ENCODE assay signal across 21 mouse cellular contexts in genomic region chr2:115338178-115338577, GRCm38 (mm10).
A peak's percentile ranks its signal among the peaks of the same experiment; 100 is the strongest.
DNase-seq lines count a peak whose midpoint lies in the region; ATAC-seq lines count a peak whose summit lies in the region.
"Had no signal": no experiment of that assay in that cellular context is flagged by ENCODE, and none has a peak within 500 bp of the region (broad histone marks: within the 10 kb centered on the region; RNA-seq: fewer than 3 reads in every experiment).

No protein-coding gene starts in this region.

- 23% methylated on average over 7 of the region's 7 CpGs for WGBS in kidney, embryonic 14.5 days
- WGBS in kidney, embryonic 16.5 days, result 25% methylated on average over 7 of the region's 7 CpGs
- whole genome bisulfite sequencing in embryonic facial prominence, embryonic 11.5 days, result 25% methylated on average over 7 of the region's 7 CpGs

- H3K27ac ChIP-seq in kidney, embryonic 14.5 days (ENCODE audit: low read depth, low read length), result no peak overlapping the region
- no peak overlapping the region for H3K27ac ChIP-seq in kidney, embryonic 16.5 days (ENCODE audit: low read length)
- no peak overlapping the region for H3K27ac ChIP-seq in embryonic facial prominence, embryonic 11.5 days (replicated peaks; ENCODE audit: low read depth, low read length)
- H3K27ac ChIP-seq: heart, embryonic 13.5 days; layer of hippocampus, adult 2 months; liver, embryonic 14.5 days had no signal

- DNase-seq in NIH3T3 (ENCODE audit: low read depth) (peak; percentile 27), adipocyte (ENCODE audit: low spot score) (peak; percentile 42)
- DNase-seq in embryonic facial prominence, embryonic 11.5 days (ENCODE audit: low spot score), result no peak
- DNase-seq in ovary, postnatal 14 days (ENCODE audit: low spot score), result no peak
- DNase-seq: adrenal gland, postnatal 10 days; cerebellum, postnatal 10 days; gastrocnemius, postnatal 14 days; heart, adult 18-20 months; kidney, adult 18-20 months; kidney, postnatal 14 days; layer of hippocampus, postnatal 36 days; lung, postnatal 10 days; right cerebral cortex, postnatal 4 days; thymus, postnatal 14 days had no signal

- no peaks in the 10 kb centered on the region for H3K9me3 ChIP-seq in kidney, embryonic 14.5 days (ENCODE audit: control insufficient read depth, low read length)
- no peaks in the 10 kb centered on the region for H3K9me3 ChIP-seq in kidney, embryonic 16.5 days (ENCODE audit: low read length)
- H3K9me3 ChIP-seq in embryonic facial prominence, embryonic 11.5 days (replicated peaks; ENCODE audit: control insufficient read depth, low read length), result no peaks in the 10 kb centered on the region
- H3K9me3 ChIP-seq: heart, embryonic 13.5 days had no signal

- no peaks in the 10 kb centered on the region for H3K27me3 ChIP-seq in kidney, embryonic 14.5 days (ENCODE audit: control insufficient read depth, insufficient read depth, low read length)
- no peaks in the 10 kb centered on the region for H3K27me3 ChIP-seq in kidney, embryonic 16.5 days (ENCODE audit: insufficient read depth, low read length)
- H3K27me3 ChIP-seq in embryonic facial prominence, embryonic 11.5 days (ENCODE audit: control insufficient read depth, insufficient read depth, low read length), result no peaks in the 10 kb centered on the region
- H3K27me3 ChIP-seq: heart, embryonic 13.5 days had no signal

- no peak overlapping the region for H3K4me2 ChIP-seq in kidney, embryonic 14.5 days (replicated peaks; ENCODE audit: low read depth, low read length)
- H3K4me2 ChIP-seq in kidney, embryonic 16.5 days (replicated peaks; ENCODE audit: low read depth, low read length), result no peak overlapping the region
- no peak overlapping the region for H3K4me2 ChIP-seq in embryonic facial prominence, embryonic 11.5 days (ENCODE audit: low read depth, low read length)
- H3K4me2 ChIP-seq: heart, embryonic 13.5 days had no signal

- 0 out of 2 replicates have a peak, but pooled peaks have one; percentile 32 for ATAC-seq in kidney, embryonic 14.5 days (ENCODE audit: low FRiP score, low TSS enrichment)
- no peak for ATAC-seq in kidney, embryonic 16.5 days (ENCODE audit: low FRiP score, low TSS enrichment)
- 0 out of 2 replicates have a peak, but pooled peaks have one; percentile 34 for ATAC-seq in embryonic facial prominence, embryonic 11.5 days (replicated peaks; ENCODE audit: insufficient number of reproducible peaks, low FRiP score, low TSS enrichment, low read depth)
- ATAC-seq in inflammation-experienced regulatory T-cells, adult 6 months, result no peak

- no peaks in the 10 kb centered on the region for H3K36me3 ChIP-seq in kidney, embryonic 14.5 days (ENCODE audit: control insufficient read depth, insufficient read depth, low read length)
- H3K36me3 ChIP-seq in kidney, embryonic 16.5 days (ENCODE audit: insufficient read depth, low read length), result no peaks in the 10 kb centered on the region
- H3K36me3 ChIP-seq in embryonic facial prominence, embryonic 11.5 days (replicated peaks; ENCODE audit: control insufficient read depth, insufficient read depth, low read depth, low read length), result no peaks in the 10 kb centered on the region
- H3K36me3 ChIP-seq: heart, embryonic 13.5 days had no signal

- no peaks in the 10 kb centered on the region for H3K4me1 ChIP-seq in kidney, embryonic 14.5 days (ENCODE audit: control insufficient read depth, insufficient read depth, low read length)
- peaks cover 7% of the 10 kb centered on the region; the same call in 1 of the 2 replicates for H3K4me1 ChIP-seq in kidney, embryonic 16.5 days (ENCODE audit: insufficient read depth, low read length)
- no peaks in the 10 kb centered on the region for H3K4me1 ChIP-seq in embryonic facial prominence, embryonic 11.5 days (ENCODE audit: control insufficient read depth, insufficient read depth, low read length)

- H3K4me3 ChIP-seq in kidney, embryonic 14.5 days (ENCODE audit: low read length), result no peak overlapping the region
- H3K4me3 ChIP-seq in kidney, embryonic 16.5 days (ENCODE audit: low read length), result no peak overlapping the region
- H3K4me3 ChIP-seq in embryonic facial prominence, embryonic 11.5 days (ENCODE audit: low read depth, low read length), result no peak overlapping the region
- H3K4me3 ChIP-seq: erythroblast, embryonic 14.5 days; heart, embryonic 13.5 days; layer of hippocampus, adult 2 months had no signal

- H3K9ac ChIP-seq in kidney, embryonic 14.5 days (ENCODE audit: low read depth, low read length), result no peak overlapping the region
- H3K9ac ChIP-seq in kidney, embryonic 16.5 days (replicated peaks; ENCODE audit: low read length), result no peak overlapping the region
- H3K9ac ChIP-seq in embryonic facial prominence, embryonic 11.5 days (replicated peaks; ENCODE audit: low read length), result no peak overlapping the region
- H3K9ac ChIP-seq: heart, embryonic 13.5 days; liver, embryonic 14.5 days had no signal

Comparison
In these comparisons a context has a peak if more than half of its experiments do, and no peak if none do; other contexts are left out.
1. ATAC-seq: peak in kidney, embryonic 14.5 days (single experiment) and embryonic facial prominence, embryonic 11.5 days (single experiment); none in kidney, embryonic 16.5 days (single experiment) and inflammation-experienced regulatory T-cells, adult 6 months (single experiment).
2. DNase-seq: peak in NIH3T3 (single experiment) and adipocyte (single experiment); none in embryonic facial prominence, embryonic 11.5 days (single experiment) and ovary, postnatal 14 days (single experiment).